Mouse (Mus musculus): Measurements from ENCODE around the gene Lix1l.

DNA sequence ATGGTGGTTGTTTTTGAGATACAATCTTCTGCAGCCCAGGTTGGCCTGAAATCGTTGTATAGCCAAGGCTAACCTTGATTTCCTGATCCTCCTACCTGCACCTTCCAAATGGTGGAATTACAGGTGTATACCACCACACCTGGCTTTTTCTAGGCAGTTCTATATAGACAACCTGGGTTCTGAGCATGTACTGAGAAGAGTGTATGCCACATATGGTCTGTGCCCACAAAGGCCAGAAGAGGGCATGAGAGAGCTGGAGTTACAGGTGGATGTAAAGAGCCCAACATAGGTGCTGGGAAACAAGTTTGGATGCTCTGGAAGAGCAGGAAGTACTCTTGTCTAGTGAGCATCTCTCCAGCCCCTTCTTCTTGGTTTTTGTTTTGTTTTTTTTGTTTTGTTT, 66.4 kb downstream of the Lix1l start:
- peak; percentile 38; the same call in 1 of the 2 replicates for TF ChIP-seq CTCF (IDR thresholded peaks at IDR 0.05; ENCODE audit: low read depth, low read length)
- TF ChIP-seq POLR2A (IDR thresholded peaks at IDR 0.05; ENCODE audit: extremely low read depth, insufficient read depth, low read length): no peak

All from liver, adult 2 months (tissue).